In the genomic region with DNA sequence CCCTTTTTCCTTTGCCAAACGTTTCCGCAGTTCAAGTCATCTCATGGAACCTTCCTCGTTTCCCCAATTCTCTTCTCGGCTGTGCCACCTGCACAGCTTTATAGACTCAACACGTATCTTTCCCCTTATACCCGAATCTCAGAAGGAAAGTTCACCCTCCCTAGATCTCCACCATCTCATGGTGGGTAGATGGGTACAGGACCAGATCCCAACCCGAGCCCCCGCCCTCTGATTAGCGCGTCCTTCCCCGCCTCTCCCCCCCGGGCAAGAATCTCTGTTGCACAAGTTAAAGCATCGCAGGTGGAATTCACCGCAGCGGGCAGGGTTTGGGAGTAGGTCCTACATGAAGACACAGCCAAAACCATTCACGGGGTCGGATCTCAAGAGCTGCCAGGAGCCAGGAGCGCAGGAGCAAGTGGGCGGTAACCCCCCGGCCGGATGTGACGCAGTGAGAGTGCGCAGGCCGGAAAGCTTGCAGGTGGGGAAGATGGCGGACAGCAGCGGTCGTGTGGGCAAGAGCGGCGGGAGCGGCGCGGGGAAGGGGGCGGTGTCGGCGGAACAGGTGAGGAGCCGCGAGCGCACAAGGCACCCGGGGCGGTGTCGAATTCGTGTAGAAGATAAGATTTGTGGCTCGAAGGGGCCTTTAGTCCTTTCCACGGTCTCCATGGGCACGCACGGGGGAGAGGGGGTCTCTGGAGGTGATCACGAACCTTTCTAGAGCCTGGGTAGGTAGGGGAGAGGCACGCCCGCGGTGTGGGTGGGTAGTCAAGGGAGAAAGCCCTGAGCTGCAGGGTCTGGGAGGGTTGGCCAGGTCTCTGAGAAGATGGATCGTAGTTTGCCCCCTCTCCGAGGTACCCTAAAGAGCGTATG, we compare ENCODE assay signal across 8 mouse cellular contexts. TPM values are rescaled to one million over a fixed set of nuclear protein-coding genes. Genes with fewer than 3 reads are reported as not detected.
A peak's percentile ranks its signal among the peaks of the same experiment; 100 is the strongest.
DNase-seq lines count a peak whose midpoint lies in the region; ATAC-seq lines count a peak whose summit lies in the region.

TSS of gene Nit1 (minus strand) at position 422 of the 870 bp plus-strand sequence.
TSS of gene Pfdn2 (plus strand) at position 446 of the 870 bp plus-strand sequence.

- H3K36me3 ChIP-seq in embryonic facial prominence, embryonic 11.5 days (replicated peaks; ENCODE audit: control insufficient read depth, insufficient read depth, low read depth, low read length): peaks cover 5% of the 10 kb centered on the region
- H3K36me3 ChIP-seq in limb, embryonic 10.5 days: peaks cover 54% of the 10 kb centered on the region
- peaks cover 32% of the 10 kb centered on the region for H3K36me3 ChIP-seq in midbrain, embryonic 12.5 days

- H3K4me3 ChIP-seq in embryonic facial prominence, embryonic 11.5 days (ENCODE audit: low read depth, low read length): peak within 1 kb of the TSS; percentile 91
- peak within 1 kb of the TSS; percentile 87 for H3K4me3 ChIP-seq in limb, embryonic 10.5 days
- H3K4me3 ChIP-seq in midbrain, embryonic 12.5 days: peak within 1 kb of the TSS; percentile 91

- peak; percentile 87 for ATAC-seq in embryonic facial prominence, embryonic 11.5 days (replicated peaks; ENCODE audit: insufficient number of reproducible peaks, low FRiP score, low TSS enrichment, low read depth)
- ATAC-seq in granulocyte monocyte progenitor cell, adult 5-6 weeks (replicated peaks; ENCODE audit: poor library complexity, severe bottlenecking): peak; percentile 98
- ATAC-seq in midbrain, embryonic 12.5 days (ENCODE audit: low FRiP score, low read depth): peak; percentile 96

- H3K4me2 ChIP-seq in embryonic facial prominence, embryonic 11.5 days (ENCODE audit: low read depth, low read length): peak within 1 kb of the TSS; percentile 52
- peak within 1 kb of the TSS; percentile 82 for H3K4me2 ChIP-seq in midbrain, embryonic 12.5 days (replicated peaks)

- no peaks in the 10 kb centered on the region for H3K27me3 ChIP-seq in embryonic facial prominence, embryonic 11.5 days (ENCODE audit: control insufficient read depth, insufficient read depth, low read length)
- no peaks in the 10 kb centered on the region for H3K27me3 ChIP-seq in limb, embryonic 10.5 days (ENCODE audit: low read depth, poor library complexity, severe bottlenecking)
- H3K27me3 ChIP-seq in midbrain, embryonic 12.5 days: no peaks in the 10 kb centered on the region

- 1% methylated on average over 53 of the region's 53 CpGs for WGBS in embryonic facial prominence, embryonic 11.5 days
- 1% methylated on average over 53 of the region's 53 CpGs for WGBS in limb, embryonic 10.5 days
- WGBS in midbrain, embryonic 12.5 days: under 1% methylated on average over 49 of the region's 53 CpGs

- H3K27ac ChIP-seq in embryonic facial prominence, embryonic 11.5 days (replicated peaks; ENCODE audit: low read depth, low read length): no peak within 1 kb of the TSS; the same call in 1 of the 2 replicates
- H3K27ac ChIP-seq in limb, embryonic 10.5 days: peak within 1 kb of the TSS; percentile 88
- peak within 1 kb of the TSS; percentile 44 for H3K27ac ChIP-seq in midbrain, embryonic 12.5 days (replicated peaks)

- no peaks in the 10 kb centered on the region; the same call in 1 of the 2 replicates for H3K9me3 ChIP-seq in embryonic facial prominence, embryonic 11.5 days (replicated peaks; ENCODE audit: control insufficient read depth, low read length)
- peaks cover 5% of the 10 kb centered on the region; the same call in 1 of the 2 replicates for H3K9me3 ChIP-seq in limb, embryonic 10.5 days (replicated peaks)
- peaks cover 6% of the 10 kb centered on the region; the same call in 1 of the 2 replicates for H3K9me3 ChIP-seq in midbrain, embryonic 12.5 days

- DNase-seq in 3134 (ENCODE audit: extremely low read depth, insufficient read length, low spot score): peak; percentile 91
- DNase-seq in adrenal gland, postnatal 25 days: peak; percentile 93
- DNase-seq in embryonic facial prominence, embryonic 11.5 days (ENCODE audit: low spot score): peak; percentile 94
- DNase-seq in kidney, adult 11 months: peak; percentile 89
- peak; percentile 98 for DNase-seq in limb, embryonic 10.5 days (ENCODE audit: low spot score)
- DNase-seq in skeletal muscle tissue, adult 2 months (ENCODE audit: low read depth, low spot score): peak; percentile 87

- H3K4me1 ChIP-seq in embryonic facial prominence, embryonic 11.5 days (ENCODE audit: control insufficient read depth, insufficient read depth, low read length): no peaks in the 10 kb centered on the region
- peaks cover 17% of the 10 kb centered on the region for H3K4me1 ChIP-seq in limb, embryonic 10.5 days
- H3K4me1 ChIP-seq in midbrain, embryonic 12.5 days: peaks cover 30% of the 10 kb centered on the region

- H3K9ac ChIP-seq in embryonic facial prominence, embryonic 11.5 days (replicated peaks; ENCODE audit: low read length): peak within 1 kb of the TSS; percentile 87
- H3K9ac ChIP-seq in midbrain, embryonic 12.5 days (replicated peaks): peak within 1 kb of the TSS; percentile 80

RNA-seq across cellular contexts. Expression of gene Nit1, which starts in this region (rescaled TPM):
- 83.2 and 86.9 TPM in 2 replicates for total RNA-seq in adrenal gland, postnatal 25 days (2021)
- polyA plus RNA-seq in embryonic facial prominence, embryonic 11.5 days (2014; fragmentation: Nextera tagmentation; extraction: Ambion mirVana): 29.8 and 31.5 TPM in 2 replicates
- total RNA-seq in granulocyte monocyte progenitor cell, adult 5-6 weeks (2014; fragmentation: Nextera tagmentation): 28.1 and 30.3 TPM in 2 replicates
- 24.6 and 33.8 TPM in 2 replicates for total RNA-seq in granulocyte monocyte progenitor cell, adult 5-6 weeks (2017)
- 32.8 and 36.3 TPM in 2 replicates for polyA plus RNA-seq in limb, embryonic 10.5 days (2016; fragmentation: Nextera tagmentation; extraction: Ambion mirVana)
- 45.9 and 49.7 TPM in 2 replicates for polyA plus RNA-seq in midbrain, embryonic 12.5 days (2016; fragmentation: Nextera tagmentation; extraction: Ambion mirVana)

RNA-seq across cellular contexts. Expression of gene Pfdn2, which starts in this region (rescaled TPM):
- total RNA-seq in adrenal gland, postnatal 25 days (2021): 140 and 145 TPM in 2 replicates
- polyA plus RNA-seq in embryonic facial prominence, embryonic 11.5 days (2014; fragmentation: Nextera tagmentation; extraction: Ambion mirVana): 60.7 and 70.1 TPM in 2 replicates
- total RNA-seq in granulocyte monocyte progenitor cell, adult 5-6 weeks (2014; fragmentation: Nextera tagmentation): 35.6 and 62.6 TPM in 2 replicates
- 15.2 and 28.0 TPM in 2 replicates for total RNA-seq in granulocyte monocyte progenitor cell, adult 5-6 weeks (2017)
- polyA plus RNA-seq in limb, embryonic 10.5 days (2016; fragmentation: Nextera tagmentation; extraction: Ambion mirVana): 149 TPM in 2 replicates
- polyA plus RNA-seq in midbrain, embryonic 12.5 days (2016; fragmentation: Nextera tagmentation; extraction: Ambion mirVana): 140 and 149 TPM in 2 replicates
